Mouse (Mus musculus) left cerebral cortex, postnatal 14 days (tissue): ENCODE data around the gene Mcm10. TPM values are rescaled to one million over a fixed set of nuclear protein-coding genes. Genes with fewer than 3 reads are reported as not detected.

Experiments used
- DNase-seq, 2 experiments: peaks; one replicate each; pipeline ENCODE4 v3.0.0; 2021 to 2022; ENCODE audit warnings: low spot score in 2 of 2, mixed read lengths in 1 of 2
- intact Hi-C: fragments of 180-260 bp; cut with DNase I; formaldehyde crosslinking; loops from one replicate; pipeline ENCODE4 v1.15.1; 2025
- total RNA-seq, 2 experiments: library from RNA; stranded (reverse); gene quantifications; 2 replicates each; pipeline ENCODE4 v1.2.3; 2021

Mcm10 gene
- total RNA-seq, 2 experiments from 2014 or later = 0.99 to 2.0 TPM

DNA sequence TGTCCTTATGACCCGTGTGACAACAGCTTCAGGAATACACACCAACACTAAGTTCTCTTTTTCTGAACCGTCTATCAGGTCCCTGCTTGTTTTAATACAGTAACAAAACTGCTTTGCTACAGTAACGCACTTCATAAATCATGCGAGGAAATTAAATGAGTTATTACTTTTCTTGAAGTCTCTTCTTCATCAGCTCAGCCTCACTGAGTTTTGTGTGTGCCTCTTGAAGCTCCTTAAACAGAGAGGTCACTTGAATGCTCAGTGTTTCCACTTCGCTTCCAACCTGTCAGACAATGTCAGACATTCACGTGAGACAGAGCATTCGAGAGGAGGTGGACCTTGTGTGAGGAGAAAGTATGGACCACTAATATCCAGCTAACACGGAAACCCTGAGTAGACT is 22.2 kb upstream of the Mcm10 start:
- no peak for DNase-seq
- intact Hi-C loops = no loop called here

DNA sequence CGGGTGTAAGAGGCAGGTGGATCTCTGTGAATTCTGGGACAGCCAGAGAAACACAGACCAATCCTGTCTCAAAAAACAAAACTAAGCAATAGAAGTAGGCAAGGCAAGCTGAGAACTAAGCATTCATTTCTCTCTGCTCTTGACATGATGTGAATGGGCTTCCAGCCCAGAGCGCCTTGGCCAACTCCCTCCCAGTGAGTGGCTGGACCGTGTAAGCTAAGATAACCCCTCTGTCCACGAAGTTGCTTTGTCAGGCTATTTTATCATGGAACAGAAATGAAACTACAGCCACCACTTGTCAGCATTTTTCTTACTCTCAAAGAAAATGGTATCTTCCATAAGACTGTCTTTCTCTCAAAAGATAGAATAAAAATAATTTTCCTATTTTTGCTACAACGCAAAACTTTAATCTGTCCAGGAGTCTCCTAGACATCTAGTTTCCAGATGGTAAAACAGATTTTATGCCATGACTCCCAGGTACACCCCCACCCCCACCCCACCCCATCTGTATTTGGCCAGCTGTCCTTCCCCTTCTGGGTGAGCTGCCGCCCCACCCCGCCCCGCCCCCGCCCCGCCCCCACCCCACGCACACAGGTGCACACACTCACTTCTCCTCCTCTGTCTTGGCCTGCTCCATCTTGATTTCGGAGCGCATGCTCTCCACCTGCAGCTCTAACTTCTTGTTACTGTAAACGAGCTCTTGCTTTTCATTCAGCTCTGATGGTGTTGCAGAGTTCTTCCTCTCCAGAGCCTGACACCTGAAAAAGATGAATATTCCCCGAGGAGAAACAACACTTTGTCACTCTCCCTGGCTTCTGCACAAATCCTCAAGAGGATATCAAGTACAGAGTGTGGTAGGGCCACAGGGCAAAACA is 21.2 kb upstream of the Mcm10 start:
- intact Hi-C loops = no loop called here
- no peak for DNase-seq

DNA sequence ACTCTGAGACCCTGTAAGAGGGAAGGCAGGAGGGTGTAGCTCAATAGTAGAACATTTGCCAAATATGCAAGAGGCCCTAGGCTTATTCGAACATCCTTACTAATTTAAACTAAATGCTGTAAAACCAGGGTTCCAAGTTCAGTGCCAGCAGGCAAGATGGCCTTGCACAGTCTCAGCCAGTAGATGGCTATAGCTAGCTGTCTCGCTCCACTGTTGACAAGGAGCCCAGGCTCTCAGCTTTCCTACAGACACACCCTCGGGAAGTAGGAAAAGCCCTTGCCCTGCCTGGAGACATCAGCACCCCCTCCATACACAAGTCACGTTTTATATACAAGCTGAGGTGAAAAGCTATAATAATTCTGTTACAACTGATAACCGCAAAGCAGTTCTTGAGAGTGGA is 20.1 kb upstream of the Mcm10 start:
- DNase-seq = no peak
- intact Hi-C loops = no loop called here

DNA sequence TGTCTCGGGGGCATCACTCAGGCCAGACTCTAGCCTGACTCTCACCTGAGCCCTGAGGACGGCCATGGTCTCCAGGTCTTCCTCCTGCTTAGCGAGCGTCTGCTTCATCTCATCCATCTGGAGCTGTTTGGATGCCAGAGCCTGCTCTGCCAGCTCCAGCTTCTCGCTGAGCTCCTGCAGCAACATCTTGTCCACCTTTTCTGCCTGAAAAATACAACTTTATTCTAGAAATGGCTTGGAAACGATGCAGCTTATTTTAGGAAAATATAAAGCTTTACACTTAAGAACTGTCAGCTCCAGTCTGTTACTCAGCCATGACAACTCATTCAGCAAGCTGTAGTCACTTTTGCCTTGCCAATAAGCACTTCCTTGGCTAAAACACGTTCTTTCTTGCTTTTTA is 18.6 kb upstream of the Mcm10 start:
- DNase-seq = peak; percentile 48 to 57
- intact Hi-C loops = no loop called here

DNA sequence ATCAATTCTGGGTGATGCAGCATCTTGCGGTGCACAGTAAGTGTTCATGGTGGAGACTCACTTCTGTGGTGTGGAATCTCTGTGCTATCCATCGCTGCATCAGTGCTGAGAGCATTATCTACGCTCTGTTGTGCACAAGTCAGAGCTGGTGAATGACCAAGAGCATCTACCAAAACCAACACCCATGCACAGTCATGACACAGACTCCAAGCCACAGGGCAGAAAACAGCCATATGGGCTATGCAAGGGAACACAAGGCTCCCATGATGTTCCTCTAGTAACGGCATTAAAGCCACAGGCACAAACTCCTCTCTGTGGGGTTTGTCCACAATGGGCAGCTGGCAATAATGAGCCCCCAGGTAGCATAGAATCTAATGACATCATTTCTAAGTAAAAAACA is 17.2 kb upstream of the Mcm10 start:
- intact Hi-C loops = loop anchor here (10.0 kb wide), 1 partner anchor 115 kb away; the partner anchor contains the start of gene Phyh
- DNase-seq = no peak

DNA sequence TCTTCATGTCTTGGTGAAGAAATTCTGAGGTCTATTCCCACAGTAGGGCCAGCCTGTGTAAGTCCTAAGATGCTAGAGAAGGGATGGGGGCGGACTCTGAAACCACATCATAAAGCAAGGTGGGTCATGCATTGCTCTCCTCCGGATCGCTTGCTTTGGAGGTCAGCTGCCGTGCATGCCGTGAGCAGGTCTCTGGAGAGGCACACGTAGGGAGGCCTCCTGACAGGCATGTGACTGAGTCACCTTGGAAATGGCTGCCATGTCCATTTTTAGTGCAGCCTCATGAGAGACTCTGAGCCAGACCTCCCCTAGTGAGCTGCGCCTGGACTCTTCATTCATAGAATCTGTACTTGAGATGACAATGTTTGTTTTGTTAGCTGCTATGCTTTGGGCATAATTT is 15.5 kb upstream of the Mcm10 start:
- no peak for DNase-seq
- intact Hi-C loops = loop anchor here (10.0 kb wide), 1 partner anchor 113 kb away; the partner anchor contains the start of gene Phyh

DNA sequence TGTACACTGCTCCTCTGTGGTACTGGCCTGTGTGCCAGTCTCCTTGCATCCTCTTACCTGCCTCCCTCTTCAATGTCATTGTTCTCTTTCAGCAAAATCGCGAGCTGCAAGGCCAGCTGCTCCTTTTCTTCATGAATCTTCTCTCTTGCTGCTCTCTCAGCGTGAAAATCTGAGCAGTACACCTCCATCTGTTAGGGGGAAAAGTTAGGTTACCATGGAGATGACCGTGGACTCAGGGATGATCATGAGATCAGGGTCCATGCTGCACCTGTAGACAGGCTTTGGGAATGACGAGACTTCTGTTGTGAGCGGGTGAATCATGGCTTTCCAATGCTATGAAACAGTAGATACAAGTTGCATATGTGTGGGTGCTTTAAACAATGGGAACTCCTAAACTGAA is 14.5 kb upstream of the Mcm10 start:
- no peak for DNase-seq
- intact Hi-C loops = loop anchor here (10.0 kb wide), 1 partner anchor 112 kb away; the partner anchor contains the start of gene Phyh

DNA sequence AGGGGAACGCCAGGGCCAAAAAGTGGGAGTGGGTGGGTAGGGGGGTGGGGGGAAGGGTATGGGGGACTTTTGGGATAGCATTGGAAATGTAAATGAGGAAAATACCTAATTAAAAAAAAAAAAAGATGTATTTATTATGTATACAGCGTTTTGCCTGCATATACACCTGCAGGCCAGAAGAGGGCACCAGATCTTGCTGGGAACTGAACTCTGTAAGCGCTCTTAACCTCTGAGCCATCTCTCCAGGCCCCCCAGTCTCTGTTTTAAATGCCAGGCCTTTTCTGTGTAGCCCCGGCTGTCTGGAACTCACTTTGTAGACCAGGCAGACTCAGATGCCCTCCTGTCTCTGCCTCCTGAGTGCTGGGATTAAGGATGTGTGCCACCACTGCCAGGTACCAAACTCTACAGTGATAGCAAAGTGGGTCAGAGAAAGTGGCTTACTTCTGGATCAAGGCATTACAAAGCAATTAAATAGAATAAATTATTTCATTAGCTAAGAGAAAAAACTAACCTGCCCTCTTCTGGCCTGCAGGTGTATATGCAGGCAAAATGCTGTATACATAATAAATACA is 12.7 kb upstream of the Mcm10 start:
- intact Hi-C loops = loop anchor here (10.0 kb wide), 1 partner anchor 110 kb away; the partner anchor contains the start of gene Phyh
- DNase-seq = no peak

DNA sequence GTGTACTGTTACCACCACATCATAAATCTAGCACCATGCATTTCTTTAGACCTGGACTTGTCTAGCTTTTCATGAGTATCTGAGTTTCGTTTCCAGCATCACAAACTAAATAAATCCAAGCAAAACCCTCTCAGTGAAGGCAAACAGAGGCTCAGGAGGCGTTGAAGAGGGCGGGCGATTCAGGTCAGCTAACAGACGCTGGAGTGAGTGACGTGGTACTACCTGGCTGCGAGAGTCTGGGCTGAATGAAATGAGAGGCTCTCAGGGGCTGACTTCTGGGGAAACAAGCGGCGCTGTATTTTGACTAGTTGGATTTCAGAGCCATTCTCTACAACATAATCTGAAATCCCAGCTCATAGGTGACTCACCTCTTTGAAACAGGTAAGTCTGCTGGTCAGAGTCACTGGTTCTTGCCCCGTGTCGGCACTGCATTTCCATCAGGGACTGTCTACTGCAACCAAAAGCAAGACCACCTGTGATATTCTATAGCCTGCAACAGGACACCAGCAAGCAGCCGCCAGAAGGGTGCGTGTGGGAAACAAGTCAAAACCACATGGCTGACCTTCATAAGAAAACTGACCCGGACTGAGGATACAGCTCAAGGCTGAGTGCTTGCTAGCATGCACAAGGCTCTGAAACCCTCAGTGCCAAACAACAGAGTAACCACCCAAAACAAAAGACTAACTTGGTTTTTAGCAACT is 11.3 kb upstream of the Mcm10 start:
- intact Hi-C loops = loop anchor here (10.0 kb wide), 1 partner anchor 109 kb away; the partner anchor contains the start of gene Phyh
- no peak for DNase-seq

DNA sequence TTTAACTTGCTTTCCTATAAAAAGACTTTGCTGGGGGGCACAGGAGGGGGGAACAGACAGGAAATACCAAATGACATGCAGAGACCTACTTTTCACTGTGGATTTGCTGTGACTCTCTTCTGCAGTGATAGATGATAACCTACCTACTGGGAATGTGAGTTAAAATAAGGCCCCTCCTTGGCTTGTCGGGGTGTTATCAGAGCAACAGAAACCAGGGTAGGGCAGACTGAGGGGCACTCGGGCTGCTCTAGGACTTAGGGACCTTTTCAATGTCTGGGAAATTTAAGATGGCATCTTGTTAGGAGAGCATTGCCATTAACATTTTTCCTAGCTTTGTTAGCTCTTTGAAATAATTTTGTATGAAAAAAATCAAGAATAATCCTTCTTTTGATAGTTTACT is 10.7 kb upstream of the Mcm10 start:
- intact Hi-C loops = loop anchor here (10.0 kb wide), 1 partner anchor 108 kb away; the partner anchor contains the start of gene Phyh

DNA sequence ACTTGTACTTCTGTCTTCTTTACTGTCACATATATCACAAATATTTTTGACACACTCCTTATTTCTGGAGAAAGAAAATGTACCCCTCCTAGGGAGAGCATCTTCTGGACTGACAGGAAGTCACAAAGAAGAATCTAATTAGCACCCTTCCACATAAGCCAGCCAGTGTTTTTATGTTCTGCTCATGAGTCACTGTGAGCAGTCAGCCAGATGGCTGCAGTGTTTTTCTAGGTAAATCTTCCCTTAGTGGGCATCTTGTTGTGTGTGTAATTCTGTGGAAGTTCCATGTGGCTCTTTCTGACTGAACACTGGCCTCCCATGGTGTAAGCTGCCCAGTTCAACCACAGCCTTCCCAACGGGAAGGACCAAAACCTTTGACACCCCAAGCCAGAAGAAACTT is 7.1 kb upstream of the Mcm10 start:
- peak; percentile 39 to 67 for DNase-seq
- intact Hi-C loops = loop anchor here (10.0 kb wide), 1 partner anchor 105 kb away; the partner anchor contains the start of gene Phyh

More for the DNA sequence above, 10.7 kb upstream of the Mcm10 start:
- DNase-seq = no peak

DNA sequence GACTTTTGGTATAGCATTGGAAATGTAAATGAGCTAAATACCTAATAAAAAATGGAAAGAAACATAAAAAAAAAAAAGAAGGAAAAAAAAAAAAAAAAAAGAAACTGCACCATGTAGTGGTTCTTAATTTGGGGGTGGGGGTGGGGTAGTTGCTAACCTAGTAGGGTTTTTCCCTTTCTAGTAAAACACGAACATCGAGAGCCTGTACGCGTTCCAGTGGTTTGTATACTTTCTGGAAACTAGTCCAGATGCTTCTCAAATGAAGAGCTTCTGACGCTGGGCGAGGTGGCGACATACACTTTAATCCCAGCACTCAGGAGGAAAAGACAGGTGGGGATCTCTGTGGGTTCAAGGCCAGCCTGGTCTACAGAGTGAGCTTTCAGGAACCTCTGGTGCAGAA is 4.3 kb upstream of the Mcm10 start:
- intact Hi-C loops = no loop called here
- DNase-seq = no peak

DNA sequence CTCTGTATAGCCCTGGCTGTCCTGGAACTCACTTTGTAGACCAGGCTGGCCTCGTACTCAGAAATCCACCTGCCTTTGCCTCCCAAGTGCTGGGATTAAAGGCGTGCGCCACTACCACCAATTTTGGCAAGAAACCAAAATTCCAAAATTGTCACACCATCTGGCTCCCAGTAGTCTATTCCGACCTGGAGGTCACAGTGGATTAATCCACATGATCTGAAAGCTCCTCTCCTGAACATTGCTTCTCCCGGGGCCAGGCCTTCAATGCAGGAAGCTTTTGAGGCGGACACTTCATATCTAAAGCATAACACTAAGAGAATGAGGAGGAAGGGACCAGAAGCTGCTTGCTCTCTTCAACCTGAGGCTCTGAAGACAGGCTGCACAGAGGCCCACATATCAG is 2.9 kb upstream of the Mcm10 start:
- DNase-seq = no peak
- intact Hi-C loops = no loop called here

DNA sequence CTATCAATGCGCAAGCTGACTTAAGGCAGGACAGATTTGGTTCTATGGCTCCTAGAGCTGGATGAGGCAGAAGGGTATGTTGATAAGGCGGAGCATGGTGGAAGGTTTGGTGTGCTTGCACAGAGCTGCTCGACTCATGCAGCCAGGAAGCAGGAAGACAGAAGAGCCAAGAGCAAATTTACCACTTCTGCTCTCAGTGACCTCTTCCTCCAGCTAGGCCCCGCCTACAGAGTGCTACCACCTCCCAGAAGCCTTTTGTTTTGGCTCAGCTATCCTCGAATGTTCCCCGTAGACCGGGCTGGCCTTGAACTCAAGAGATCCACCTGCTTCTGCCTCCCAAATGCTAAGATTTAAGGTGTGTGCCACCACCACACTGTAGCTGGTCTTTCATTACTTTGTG is 2.0 kb upstream of the Mcm10 start:
- DNase-seq = no peak
- intact Hi-C loops = no loop called here

DNA sequence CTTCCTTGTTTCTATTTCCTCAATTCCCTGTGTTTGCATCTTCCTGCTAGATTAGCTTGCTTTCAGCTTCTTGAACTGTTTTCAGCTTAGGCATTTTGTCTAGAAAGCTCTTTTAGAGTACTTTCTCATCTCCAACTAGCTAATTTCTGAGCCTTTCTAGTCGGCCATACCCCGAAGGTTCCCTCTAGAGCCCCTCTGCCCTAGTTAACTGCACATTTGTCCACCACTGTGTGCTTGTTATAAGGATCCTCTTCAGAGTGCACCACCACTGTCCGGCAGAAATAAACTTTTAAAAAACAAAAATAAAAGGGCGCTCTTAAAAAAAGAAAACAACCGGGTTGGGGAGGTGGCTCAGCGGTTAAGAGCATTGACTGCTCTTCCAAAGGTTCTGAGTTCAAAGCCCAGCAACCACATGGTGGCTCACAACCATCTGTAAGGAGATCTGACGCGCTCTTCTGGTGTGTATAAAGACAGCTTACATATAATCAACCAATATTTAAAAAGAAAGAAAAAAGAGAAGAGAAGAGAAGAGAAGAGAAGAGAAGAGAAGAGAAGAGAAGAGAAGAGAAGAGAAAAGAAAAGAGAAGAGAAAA is 597 bp downstream of the Mcm10 start:
- no peak for DNase-seq
- intact Hi-C loops = no loop called here

DNA sequence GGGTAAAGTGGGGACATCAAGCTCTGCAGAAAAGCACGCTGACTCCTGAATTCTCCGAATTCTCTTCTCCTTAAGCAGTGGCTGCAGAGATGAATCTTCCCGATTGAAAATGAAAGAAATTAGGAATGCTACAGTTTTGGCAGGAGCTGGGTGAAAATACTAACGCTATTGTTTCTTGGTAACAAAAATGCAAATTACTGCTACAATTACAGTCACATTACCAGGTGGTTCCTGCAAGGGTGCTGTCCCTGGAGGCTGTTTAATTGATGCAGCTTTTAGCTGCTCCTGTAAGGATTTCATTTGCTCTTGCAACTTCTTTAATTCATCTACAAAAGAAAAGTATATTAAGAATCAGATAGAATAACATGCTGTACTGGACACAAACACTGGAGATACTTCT is 5.5 kb downstream of the Mcm10 start:
- peak in 1 of 2 experiments; percentile 23 for DNase-seq
- intact Hi-C loops = no loop called here

DNA sequence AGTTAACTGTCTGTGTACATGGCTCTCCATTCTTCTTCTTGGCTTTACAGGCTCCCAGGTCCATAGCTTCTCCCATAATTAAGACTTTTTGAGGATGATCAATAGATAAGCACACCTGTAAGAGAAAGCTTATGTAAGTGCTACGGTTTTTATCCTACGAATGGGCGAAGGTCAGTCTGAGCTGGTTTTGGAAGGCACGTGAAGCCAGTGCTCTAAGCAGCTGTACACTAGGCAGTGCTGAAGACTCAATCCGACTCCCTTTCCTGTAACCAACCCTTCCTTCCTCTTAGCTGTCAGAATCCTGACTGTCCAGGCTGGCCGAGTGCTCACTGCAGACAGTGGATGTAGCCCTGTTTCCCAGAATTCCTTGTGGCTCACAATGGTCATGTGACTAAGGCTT is 11.3 kb downstream of the Mcm10 start:
- DNase-seq = no peak
- intact Hi-C loops = no loop called here

DNA sequence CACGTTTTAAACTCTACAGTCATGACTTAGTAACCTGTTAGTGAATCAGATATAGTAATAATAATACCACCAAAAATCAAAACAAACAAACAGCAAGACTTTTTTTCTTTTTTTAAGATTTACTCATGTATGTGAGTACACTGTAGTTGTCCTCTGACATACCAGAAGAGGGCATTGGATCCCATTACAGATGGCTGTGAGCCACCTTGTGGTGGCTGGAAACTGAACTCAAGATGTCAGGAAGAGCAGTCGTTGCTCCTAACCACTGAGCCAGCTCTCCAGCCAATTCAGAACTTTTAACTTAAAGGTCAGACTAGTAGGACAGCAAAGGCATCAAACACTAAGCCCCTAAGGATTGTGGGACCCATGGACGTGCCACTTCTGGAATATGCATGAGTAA is 13.7 kb downstream of the Mcm10 start:
- DNase-seq = no peak
- intact Hi-C loops = no loop called here

DNA sequence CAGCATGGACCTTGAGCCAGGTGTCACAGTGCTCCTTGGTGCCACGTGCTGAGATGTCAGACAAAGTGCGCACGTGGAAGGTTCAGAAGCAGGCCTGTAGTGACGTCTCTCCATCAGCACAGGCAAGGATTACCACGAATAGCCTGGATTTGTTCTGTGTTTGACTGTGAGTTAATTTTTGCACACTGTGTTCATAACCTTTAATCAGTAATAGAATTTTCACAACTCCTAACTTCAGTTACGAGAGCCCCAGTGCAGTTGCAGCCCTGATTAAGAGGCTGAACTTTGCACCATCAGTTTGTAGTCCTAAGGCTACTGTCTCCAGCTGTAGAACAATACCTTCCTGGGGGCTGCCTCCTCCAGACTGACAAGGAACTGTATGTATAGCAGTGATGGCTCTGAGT is 16.2 kb downstream of the Mcm10 start:
- DNase-seq = no peak
- intact Hi-C loops = no loop called here

DNA sequence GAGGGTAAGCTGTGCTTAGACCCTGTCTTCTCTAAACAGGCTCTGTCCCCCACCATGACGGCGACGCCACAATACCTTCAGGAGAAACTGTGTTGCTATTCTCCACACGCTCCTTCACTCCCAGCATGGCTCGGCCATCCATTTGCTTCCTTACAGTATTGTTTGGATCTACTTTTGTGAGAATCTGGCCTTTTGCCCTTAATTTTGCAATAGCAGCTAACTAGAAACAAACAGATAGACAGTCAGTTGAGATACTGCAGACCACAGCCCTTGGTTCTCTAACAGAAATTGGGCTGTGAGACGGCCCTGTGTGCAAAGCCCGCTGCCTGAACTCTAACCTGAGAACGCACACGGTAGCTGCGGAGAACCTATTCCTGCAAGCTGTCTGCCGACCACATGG is 16.9 kb downstream of the Mcm10 start:
- no peak for DNase-seq
- intact Hi-C loops = no loop called here
